Mouse (Mus musculus) hindbrain, embryonic 16.5 days (tissue): ENCODE measurements around the gene Cpt1c. TPM values are rescaled to one million over a fixed set of nuclear protein-coding genes. Genes with fewer than 3 reads are reported as not detected.

Experiments used
- ATAC-seq: fragments of 200-750 bp; cut with Nextera tagmentation; 2 replicates; pipeline ENCODE4 v1.8.0; 2017; ENCODE audit warnings: moderate TSS enrichment, moderate library complexity
- H3K27ac ChIP-seq: fragments of 300-500 bp; sonication (generic); 2 replicates; pipeline ENCODE4 v1.5.1; 2014; ENCODE audit warnings: low read depth, mild to moderate bottlenecking, control low read depth, low read length, moderate library complexity
- H3K27me3 ChIP-seq: fragments of 300-500 bp; sonication (generic); replicated peaks from 2 replicates; pipeline ENCODE4 v1.6.1; 2014; ENCODE audit warnings: low read length; ENCODE audit not compliant: control insufficient read depth, insufficient read depth
- H3K36me3 ChIP-seq: fragments of 300-500 bp; sonication (generic); 2 replicates; pipeline ENCODE4 v1.6.1; 2014; ENCODE audit warnings: mild to moderate bottlenecking, low read length, moderate library complexity, mixed read lengths; ENCODE audit not compliant: control insufficient read depth, insufficient read depth
- H3K4me1 ChIP-seq: fragments of 300-500 bp; sonication (generic); 2 replicates; pipeline ENCODE4 v1.6.1; 2014; ENCODE audit warnings: low read depth, low read length; ENCODE audit not compliant: control insufficient read depth, insufficient read depth
- H3K4me2 ChIP-seq: fragments of 300-500 bp; sonication (generic); 2 replicates; pipeline ENCODE4 v1.6.1; 2014; ENCODE audit warnings: mild to moderate bottlenecking, low read length, control low read depth, moderate library complexity
- H3K4me3 ChIP-seq: fragments of 300-500 bp; sonication (generic); 2 replicates; pipeline ENCODE4 v1.5.1; 2014; ENCODE audit warnings: mild to moderate bottlenecking, low read length, control low read depth, moderate library complexity
- H3K9ac ChIP-seq: fragments of 300-500 bp; sonication (generic); 2 replicates; pipeline ENCODE4 v1.6.1; 2014; ENCODE audit warnings: low read depth, mild to moderate bottlenecking, control low read depth, low read length, moderate library complexity
- H3K9me3 ChIP-seq: fragments of 300-500 bp; sonication (generic); 2 replicates; pipeline ENCODE4 v1.6.1; 2014; ENCODE audit warnings: mild to moderate bottlenecking, low read length, moderate library complexity; ENCODE audit not compliant: control insufficient read depth
- WGBS: fragments of 180-500 bp; shearing (Covaris S2); extraction: QIAGEN DNeasy Blood & Tissue Kit; methylation state at CpG from one replicate; pipeline ENCODE4 v1.1.7; 2014; 5-methylcytosine and 5-hydroxymethylcytosine counted together
- polyA plus RNA-seq: library from polyadenylated mRNA; unstranded; fragments of >200 nt; fragmentation: Nextera tagmentation; extraction: Ambion mirVana; gene quantifications from 2 replicates; pipeline ENCODE4 v1.2.1, GENCODE M21; 2015

The Cpt1c gene
- polyA plus RNA-seq, 1 experiment from 2014 or later: 58.6 TPM

- Histone ChIP-seq H3K36me3 (peaks cover 30% of the 10 kb centered on the region), H3K4me2 (peak overlapping the region; percentile 96), H3K27me3 (no peaks in the 10 kb centered on the region), H3K9ac (peak overlapping the region; percentile 2; the same call in 1 of the 2 replicates), H3K9me3 (no peaks in the 10 kb centered on the region), H3K4me3 (peak overlapping the region; percentile 58; the same call in 1 of the 2 replicates), H3K27ac (peak overlapping the region; percentile 95), H3K4me1 (peaks cover 34% of the 10 kb centered on the region)
- 17% methylated on average over 6 of the region's 6 CpGs for WGBS
- no peak for ATAC-seq
These were observed 417 bp upstream of the Cpt1c start for GRCm38 (mm10) chr7:44975117-44975419.

DNA sequence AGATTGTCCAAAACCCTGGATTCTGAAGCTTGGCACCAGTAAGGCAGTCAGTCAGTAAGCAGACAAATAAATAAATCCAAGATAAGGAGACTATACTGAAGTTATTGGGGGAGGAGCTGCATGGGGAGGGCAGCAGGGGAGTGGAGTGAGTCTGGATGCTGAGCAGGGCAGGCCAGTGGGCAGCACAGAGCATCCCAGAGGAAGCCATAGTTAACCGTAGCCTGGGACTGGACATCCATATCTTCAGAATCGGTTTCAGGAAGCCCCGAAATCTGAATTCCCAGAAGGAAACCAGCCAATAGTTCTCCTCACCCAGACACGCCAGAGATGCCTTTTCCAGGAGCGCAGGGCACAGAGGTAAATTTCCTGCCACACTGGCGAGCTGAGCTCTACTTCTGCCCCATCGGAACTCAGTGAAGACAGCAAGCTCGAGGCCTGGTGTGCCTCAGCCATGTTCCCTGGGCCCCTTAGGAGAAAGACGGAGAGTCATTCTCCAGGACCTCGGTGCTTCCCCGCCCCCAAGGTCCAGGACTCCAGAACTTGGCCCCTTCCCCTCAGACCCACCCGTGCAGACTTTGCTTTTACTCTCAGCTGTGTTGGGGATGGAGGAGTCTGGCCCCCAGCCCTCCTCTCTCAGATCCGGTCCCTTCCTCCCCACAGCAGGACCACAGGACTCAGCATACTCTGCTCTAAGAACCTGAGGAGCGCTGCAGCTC lies 1.1 kb downstream of the Cpt1c start:
- peak overlapping the region; percentile 95 for H3K27ac ChIP-seq
- peak overlapping the region; percentile 77 for H3K9ac ChIP-seq
- H3K4me2 ChIP-seq: peak overlapping the region; percentile 96
- H3K36me3 ChIP-seq: peaks cover 19% of the 10 kb centered on the region
- 31% methylated on average over 14 of the region's 14 CpGs for WGBS
- peaks cover 36% of the 10 kb centered on the region for H3K4me1 ChIP-seq
- ATAC-seq: no peak
- H3K4me3 ChIP-seq: peak overlapping the region; percentile 58
- no peaks in the 10 kb centered on the region for H3K27me3 ChIP-seq
- no peaks in the 10 kb centered on the region for H3K9me3 ChIP-seq

DNA sequence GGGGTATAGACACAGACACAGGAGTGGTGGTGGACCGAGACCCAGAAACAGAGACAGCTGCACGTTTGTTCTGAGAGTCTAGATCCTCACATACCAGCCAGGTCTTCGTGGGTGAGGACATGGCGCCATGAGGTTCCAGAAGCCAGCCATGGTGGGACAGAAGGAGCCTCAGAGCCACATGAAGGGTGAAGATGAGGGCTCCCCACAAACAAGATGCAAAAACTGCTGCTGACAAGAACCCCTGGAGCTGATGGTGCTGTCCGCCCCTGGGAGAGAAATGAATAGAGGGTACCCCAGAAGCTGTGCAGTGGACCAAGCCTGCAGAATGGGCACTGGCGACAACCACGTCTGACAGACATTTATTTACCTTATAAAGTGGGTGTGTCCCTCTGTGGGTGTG lies 3.5 kb downstream of the Cpt1c start:
- Histone ChIP-seq H3K4me2 (peak overlapping the region; percentile 64), H3K27me3 (no peaks in the 10 kb centered on the region), H3K4me1 (peaks cover 36% of the 10 kb centered on the region), H3K4me3 (peak overlapping the region; percentile 46), H3K27ac (peak overlapping the region; percentile 67), H3K36me3 (peaks cover 6% of the 10 kb centered on the region), H3K9ac (peak overlapping the region; percentile 46), H3K9me3 (no peaks in the 10 kb centered on the region)
- ATAC-seq: no peak
- 68% methylated on average over 7 of the region's 7 CpGs for WGBS

- Histone ChIP-seq H3K9me3 (no peaks in the 10 kb centered on the region), H3K4me3 (peak overlapping the region; percentile 46), H3K4me2 (peak overlapping the region; percentile 64), H3K4me1 (peaks cover 36% of the 10 kb centered on the region), H3K36me3 (peaks cover 14% of the 10 kb centered on the region), H3K9ac (peak overlapping the region; percentile 46), H3K27ac (peak overlapping the region; percentile 67), H3K27me3 (no peaks in the 10 kb centered on the region)
- peak; percentile 96 for ATAC-seq
- WGBS: 0% methylated on average over 36 of the region's 36 CpGs
These were observed 4.4 kb downstream of the Cpt1c start for GRCm38 (mm10) chr7:44970231-44970691.

GRCm38 (mm10) chr7:44966638-44967037 lies 8.0 kb downstream of the Cpt1c start:
- H3K9ac ChIP-seq: no peak overlapping the region

DNA sequence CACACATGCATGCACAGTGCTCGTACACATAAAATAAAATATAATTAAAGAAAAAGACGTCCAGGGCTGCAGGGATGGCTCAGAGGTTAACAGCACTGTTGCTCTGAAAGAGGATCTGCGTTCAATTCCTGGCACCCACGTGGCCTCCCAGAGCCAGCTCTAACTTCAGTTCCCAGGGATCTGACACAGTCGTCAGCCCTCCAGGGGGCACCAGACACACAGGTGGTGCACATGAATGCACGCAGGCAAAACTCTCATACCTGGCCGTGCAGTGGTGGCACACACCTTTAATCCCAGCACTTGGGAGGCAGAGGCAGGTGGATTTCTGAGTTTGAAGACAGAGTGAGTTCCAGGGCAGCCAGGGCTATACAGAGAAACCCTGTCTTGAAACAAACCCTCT lies 8.7 kb downstream of the Cpt1c start:
- Histone ChIP-seq H3K9me3 (no peaks in the 10 kb centered on the region), H3K4me1 (peaks cover 6% of the 10 kb centered on the region), H3K4me2 (no peak overlapping the region), H3K27ac (no peak overlapping the region), H3K27me3 (no peaks in the 10 kb centered on the region), H3K9ac (no peak overlapping the region), H3K4me3 (no peak overlapping the region), H3K36me3 (peaks cover 33% of the 10 kb centered on the region)
- WGBS: 86% methylated on average over 7 of the region's 7 CpGs
- ATAC-seq: no peak

More at GRCm38 (mm10) chr7:44966638-44967037, 8.0 kb downstream of the Cpt1c start:
- WGBS: 82% methylated on average over 15 of the region's 15 CpGs
- Histone ChIP-seq H3K27ac (no peak overlapping the region), H3K4me1 (peaks cover 13% of the 10 kb centered on the region), H3K4me3 (no peak overlapping the region), H3K36me3 (peaks cover 29% of the 10 kb centered on the region), H3K9me3 (no peaks in the 10 kb centered on the region), H3K4me2 (no peak overlapping the region), H3K27me3 (no peaks in the 10 kb centered on the region)
- no peak for ATAC-seq

DNA sequence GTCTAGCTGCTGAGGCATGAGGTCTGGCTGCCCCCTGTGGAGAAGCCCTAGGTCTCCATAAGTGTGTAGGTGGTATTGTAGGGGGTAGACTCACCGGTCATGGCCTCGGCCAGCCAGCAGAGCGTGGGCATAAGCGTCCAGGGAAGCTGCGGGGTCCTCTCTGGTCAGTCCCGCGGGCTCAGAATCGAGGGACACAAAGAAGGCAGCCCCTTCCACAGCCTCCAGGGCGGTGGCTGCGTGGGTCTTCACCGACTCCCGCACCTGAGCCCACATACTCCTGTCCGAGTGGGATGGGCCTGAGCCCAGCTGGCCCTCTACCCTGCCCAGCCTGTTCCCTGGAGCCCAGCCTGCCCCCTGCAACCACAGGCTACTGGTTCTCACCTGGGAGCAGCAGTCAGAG lies 9.7 kb downstream of the Cpt1c start:
- Histone ChIP-seq H3K36me3 (peaks cover 38% of the 10 kb centered on the region), H3K27ac (no peak overlapping the region), H3K4me2 (no peak overlapping the region), H3K4me3 (no peak overlapping the region), H3K27me3 (no peaks in the 10 kb centered on the region), H3K4me1 (peaks cover 2% of the 10 kb centered on the region; the same call in 1 of the 2 replicates), H3K9ac (no peak overlapping the region), H3K9me3 (no peaks in the 10 kb centered on the region)
- no peak for ATAC-seq
- 92% methylated on average over 12 of the region's 13 CpGs for WGBS

- no peak overlapping the region for H3K4me2 ChIP-seq
- no peaks in the 10 kb centered on the region for H3K4me1 ChIP-seq
- no peak overlapping the region for H3K27ac ChIP-seq
- H3K27me3 ChIP-seq: no peaks in the 10 kb centered on the region
- 91% methylated on average over 5 of the region's 5 CpGs for WGBS
- peaks cover 40% of the 10 kb centered on the region for H3K36me3 ChIP-seq
- no peak overlapping the region for H3K9ac ChIP-seq
- H3K4me3 ChIP-seq: no peak overlapping the region
- ATAC-seq: no peak
- H3K9me3 ChIP-seq: no peaks in the 10 kb centered on the region
These were observed 11.8 kb downstream of the Cpt1c start for GRCm38 (mm10) chr7:44962831-44963230.

- H3K9me3 ChIP-seq: no peaks in the 10 kb centered on the region
- H3K36me3 ChIP-seq: peaks cover 40% of the 10 kb centered on the region
- H3K27ac ChIP-seq: no peak overlapping the region
- no peaks in the 10 kb centered on the region for H3K27me3 ChIP-seq
- H3K9ac ChIP-seq: no peak overlapping the region
- no peak overlapping the region for H3K4me2 ChIP-seq
- H3K4me1 ChIP-seq: no peaks in the 10 kb centered on the region
- H3K4me3 ChIP-seq: no peak overlapping the region
- no peak for ATAC-seq
- WGBS: 81% methylated on average over 8 of the region's 8 CpGs
These were observed 12.3 kb downstream of the Cpt1c start for GRCm38 (mm10) chr7:44962337-44962736.
